Mouse (Mus musculus) retina, adult 2 months (tissue): ENCODE data around the gene Tysnd1.

ENCODE experiments used
- DNase-seq: peaks from one replicate; pipeline ENCODE4 v3.0.0-alpha.2; 2012; ENCODE audit warnings: low read depth, low spot score

Gene Tysnd1

GRCm38 (mm10) chr10:61694870-61695670, at the start of gene Tysnd1:
Gene Tysnd1 (plus strand): TSS chr10:61695514.
- peak; percentile 94 for DNase-seq

- DNase-seq = no peak
Observed at GRCm38 (mm10) chr10:61646557-61646956, 48.8 kb upstream of the Tysnd1 start.

- peak; percentile 81 for DNase-seq
Observed at GRCm38 (mm10) chr10:61647790-61648736, 47.3 kb upstream of the Tysnd1 start, which contains the start of gene Ppa1. Gene Ppa1 (plus strand): TSS chr10:61648552.

- DNase-seq = peak; percentile 30
Observed at GRCm38 (mm10) chr10:61648737-61649645, 46.3 kb upstream of the Tysnd1 start.

GRCm38 (mm10) chr10:61654105-61654504, 41.2 kb upstream of the Tysnd1 start:
- DNase-seq = no peak

- DNase-seq = no peak
Observed at GRCm38 (mm10) chr10:61654691-61655090, 40.6 kb upstream of the Tysnd1 start.

- DNase-seq = no peak
Observed at GRCm38 (mm10) chr10:61655188-61655587, 40.1 kb upstream of the Tysnd1 start.

GRCm38 (mm10) chr10:61656928-61657882, 38.1 kb upstream of the Tysnd1 start:
- no peak for DNase-seq

- DNase-seq = no peak
Observed at GRCm38 (mm10) chr10:61657985-61658384, 37.3 kb upstream of the Tysnd1 start.

GRCm38 (mm10) chr10:61661887-61662286, 33.4 kb upstream of the Tysnd1 start:
- no peak for DNase-seq

GRCm38 (mm10) chr10:61662391-61662988, 32.8 kb upstream of the Tysnd1 start:
- no peak for DNase-seq

- DNase-seq = no peak
Observed at GRCm38 (mm10) chr10:61665111-61665510, 30.2 kb upstream of the Tysnd1 start.

GRCm38 (mm10) chr10:61665651-61666050, 29.7 kb upstream of the Tysnd1 start:
- DNase-seq = no peak

- no peak for DNase-seq
Observed at GRCm38 (mm10) chr10:61669289-61669688, 26.0 kb upstream of the Tysnd1 start.

- DNase-seq = no peak
Observed at GRCm38 (mm10) chr10:61669896-61670295, 25.4 kb upstream of the Tysnd1 start.

- DNase-seq = no peak
Observed at GRCm38 (mm10) chr10:61670758-61671157, 24.6 kb upstream of the Tysnd1 start.

GRCm38 (mm10) chr10:61675935-61676334, 19.4 kb upstream of the Tysnd1 start:
- DNase-seq = no peak

GRCm38 (mm10) chr10:61679545-61679944, 15.8 kb upstream of the Tysnd1 start:
- DNase-seq = no peak

GRCm38 (mm10) chr10:61680015-61680913, 15.1 kb upstream of the Tysnd1 start, which contains the start of gene Sar1a:
Gene Sar1a (plus strand): TSS chr10:61680299.
- peak; percentile 94 for DNase-seq
